Mouse (Mus musculus) cerebellum, adult 2 months (tissue): ENCODE data around the gene Msi2. TPM values are rescaled to one million over a fixed set of nuclear protein-coding genes. Genes with fewer than 3 reads are reported as not detected.
A peak's percentile ranks its signal among the peaks of the same experiment; 100 is the strongest.

ENCODE experiments used
- DNase-seq, 2 experiments: peaks; one replicate each; pipeline ENCODE4 v3.0.0; 2021
- H3K27ac ChIP-seq: fragments of 200-500 bp; 2 replicates; pipeline ENCODE4 v1.5.1; 2012; ENCODE audit warnings: low read length, control low read depth, inconsistent platforms; ENCODE audit not compliant: insufficient read depth
- H3K27me3 ChIP-seq: fragments of 200-500 bp; 2 replicates; pipeline ENCODE4 v1.6.1; 2012; ENCODE audit warnings: inconsistent platforms, mild to moderate bottlenecking, low read length, moderate library complexity; ENCODE audit not compliant: control insufficient read depth, insufficient read depth
- H3K4me1 ChIP-seq: fragments of 200-500 bp; 2 replicates; pipeline ENCODE4 v1.6.1; 2011; ENCODE audit warnings: low read length; ENCODE audit not compliant: control insufficient read depth, insufficient read depth
- H3K4me3 ChIP-seq: fragments of 200-500 bp; replicated peaks from 2 replicates; pipeline ENCODE3; 2011; ENCODE audit warnings: mild to moderate bottlenecking, low read depth, low read length, control low read depth; ENCODE audit not compliant: insufficient read depth
- CTCF ChIP-seq: fragments of 200-500 bp; IDR thresholded peaks from 2 replicates; pipeline ENCODE4 v1.5.1; 2011; ENCODE audit warnings: low read depth, mild to moderate bottlenecking, control low read depth, low read length, moderate library complexity, borderline replicate concordance; ENCODE audit not compliant: insufficient read depth
- POLR2A ChIP-seq: fragments of 200-500 bp; IDR thresholded peaks from 2 replicates; pipeline ENCODE4 v1.6.1; 2011; ENCODE audit warnings: low read length, control low read depth, borderline replicate concordance; ENCODE audit not compliant: insufficient read depth
- WGBS: fragments of 180-500 bp; shearing (Covaris S2); methylation state at CpG from one replicate; pipeline ENCODE4 v1.1.7; 2018; 5-methylcytosine and 5-hydroxymethylcytosine counted together
- polyA plus RNA-seq: library from polyadenylated mRNA; depleted of rRNA; stranded (reverse); fragments of >200 nt; gene quantifications from 2 replicates; pipeline ENCODE4 v1.2.3, GENCODE M21; 2012

Msi2 gene
- polyA plus RNA-seq, 1 experiment, result 87.3 TPM

DNA sequence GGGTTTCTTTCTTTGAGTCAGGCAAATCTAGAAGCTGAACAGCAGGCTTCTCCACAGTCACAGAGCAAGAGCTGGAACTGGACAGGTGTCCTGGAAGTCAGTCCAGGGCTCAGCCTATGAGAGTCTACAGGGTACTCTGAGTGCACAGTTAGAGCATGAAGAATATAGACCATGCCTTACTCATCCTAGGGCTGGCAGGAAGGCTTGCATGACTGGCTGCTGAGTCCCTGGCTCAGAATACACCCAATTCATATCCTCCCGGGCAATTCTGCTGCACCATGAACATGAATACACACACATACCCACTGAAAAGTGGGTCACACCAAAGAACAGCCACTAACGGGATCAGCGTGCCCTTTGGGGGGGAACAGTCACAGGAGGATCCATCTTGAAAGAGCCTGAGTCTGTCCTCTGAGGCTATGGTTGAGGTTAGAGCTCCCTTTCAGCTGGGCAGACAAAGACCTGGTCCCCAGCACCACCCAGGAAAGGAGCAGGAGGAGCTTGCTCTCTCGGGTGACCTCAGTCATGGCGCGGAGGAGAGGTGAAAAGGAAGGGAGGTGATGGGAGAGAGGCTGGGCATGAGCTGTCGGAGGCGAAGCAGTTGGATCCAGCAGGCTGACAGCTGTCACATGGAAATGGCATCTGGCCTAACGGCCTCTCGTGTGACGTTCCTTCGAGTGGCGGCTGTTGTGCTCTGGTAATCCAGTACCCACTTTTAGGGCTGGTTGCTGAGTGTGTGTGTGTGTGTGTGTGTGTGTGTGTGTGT, 230.0 kb downstream of the Msi2 start:
- 56% methylated on average over 13 of the region's 13 CpGs for WGBS
- Histone ChIP-seq H3K4me3 (no peak overlapping the region), H3K27me3 (no peaks in the 10 kb centered on the region), H3K4me1 (peaks cover 26% of the 10 kb centered on the region), H3K27ac (peak overlapping the region; percentile 43)
- TF ChIP-seq POLR2A (no peak), CTCF (no peak)
- peak; percentile 46 to 65 for DNase-seq

DNA sequence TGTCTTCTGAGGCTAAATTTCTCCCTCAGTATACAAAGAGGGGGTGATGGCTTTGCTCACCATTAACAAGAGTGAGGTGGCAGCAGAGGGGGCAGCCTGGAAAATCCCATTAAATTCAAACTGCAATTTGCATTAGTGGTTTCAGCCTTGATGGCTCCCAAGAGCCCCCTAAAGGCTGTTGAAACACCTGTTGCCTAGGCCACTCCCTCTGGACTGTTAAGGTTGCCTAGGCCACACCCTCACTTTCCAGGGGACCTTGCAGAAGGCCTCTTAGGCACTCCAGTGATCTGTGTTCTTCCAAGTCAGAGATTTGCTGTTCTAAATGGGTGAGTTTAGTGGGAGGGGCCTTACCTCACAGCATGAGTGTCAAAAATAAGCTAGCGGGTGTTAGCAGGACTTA, 232.3 kb downstream of the Msi2 start:
- DNase-seq, result no peak
- Histone ChIP-seq H3K4me1 (peaks cover 45% of the 10 kb centered on the region), H3K27me3 (no peaks in the 10 kb centered on the region), H3K4me3 (no peak overlapping the region), H3K27ac (no peak overlapping the region)
- TF ChIP-seq CTCF, result no peak
- TF ChIP-seq POLR2A, result no peak
- WGBS, result 89% methylated on average over 1 of the region's 1 CpGs

GRCm38 (mm10) chr11:88485088-88485487, 233.2 kb downstream of the Msi2 start:
- Histone ChIP-seq H3K27me3 (no peaks in the 10 kb centered on the region), H3K27ac (no peak overlapping the region), H3K4me3 (no peak overlapping the region), H3K4me1 (peaks cover 49% of the 10 kb centered on the region)
- TF ChIP-seq CTCF (no peak), POLR2A (no peak)
- DNase-seq, result no peak
- WGBS, result 74% methylated on average over 4 of the region's 4 CpGs

GRCm38 (mm10) chr11:88484047-88484446, 234.3 kb downstream of the Msi2 start:
- Histone ChIP-seq H3K4me1 (peaks cover 42% of the 10 kb centered on the region), H3K27ac (no peak overlapping the region), H3K27me3 (no peaks in the 10 kb centered on the region), H3K4me3 (no peak overlapping the region)
- WGBS, result 83% methylated on average over 3 of the region's 3 CpGs
- TF ChIP-seq CTCF (no peak), POLR2A (no peak)
- no peak for DNase-seq

- 84% methylated on average over 11 of the region's 11 CpGs for WGBS
- TF ChIP-seq POLR2A, result no peak
- TF ChIP-seq CTCF, result no peak
- no peak overlapping the region for H3K27ac ChIP-seq
- H3K4me3 ChIP-seq, result no peak overlapping the region
- peaks cover 31% of the 10 kb centered on the region for H3K4me1 ChIP-seq
- H3K27me3 ChIP-seq, result no peaks in the 10 kb centered on the region
- no peak for DNase-seq
Observed at GRCm38 (mm10) chr11:88482636-88483035, 235.7 kb downstream of the Msi2 start.

DNA sequence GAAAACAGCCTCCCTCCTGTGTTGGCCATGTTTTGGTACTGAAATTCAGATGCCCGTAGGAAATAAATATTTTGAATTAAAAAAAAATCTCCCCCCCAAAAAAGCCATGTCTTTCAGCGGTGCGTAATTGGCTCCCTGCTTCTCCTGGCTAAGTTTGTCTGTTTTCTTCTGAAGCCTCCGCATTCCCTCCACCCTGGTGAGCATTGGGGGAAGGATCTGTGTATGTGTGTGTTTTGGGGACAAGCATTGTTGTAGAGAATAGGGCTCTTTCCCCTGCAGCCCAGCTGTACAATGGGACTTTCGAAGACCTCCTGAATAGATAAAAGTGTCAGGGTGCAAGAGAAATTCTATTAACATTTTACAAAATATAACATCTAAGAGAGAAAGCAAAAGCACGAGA, 236.1 kb downstream of the Msi2 start:
- no peak for DNase-seq
- peaks cover 31% of the 10 kb centered on the region for H3K4me1 ChIP-seq
- H3K4me3 ChIP-seq, result no peak overlapping the region
- H3K27ac ChIP-seq, result no peak overlapping the region
- H3K27me3 ChIP-seq, result no peaks in the 10 kb centered on the region
- TF ChIP-seq CTCF, result no peak
- no peak for TF ChIP-seq POLR2A
- WGBS, result 30% methylated on average over 6 of the region's 6 CpGs

- peaks cover 31% of the 10 kb centered on the region for H3K4me1 ChIP-seq
Observed at GRCm38 (mm10) chr11:88481602-88482161, 236.6 kb downstream of the Msi2 start.

DNA sequence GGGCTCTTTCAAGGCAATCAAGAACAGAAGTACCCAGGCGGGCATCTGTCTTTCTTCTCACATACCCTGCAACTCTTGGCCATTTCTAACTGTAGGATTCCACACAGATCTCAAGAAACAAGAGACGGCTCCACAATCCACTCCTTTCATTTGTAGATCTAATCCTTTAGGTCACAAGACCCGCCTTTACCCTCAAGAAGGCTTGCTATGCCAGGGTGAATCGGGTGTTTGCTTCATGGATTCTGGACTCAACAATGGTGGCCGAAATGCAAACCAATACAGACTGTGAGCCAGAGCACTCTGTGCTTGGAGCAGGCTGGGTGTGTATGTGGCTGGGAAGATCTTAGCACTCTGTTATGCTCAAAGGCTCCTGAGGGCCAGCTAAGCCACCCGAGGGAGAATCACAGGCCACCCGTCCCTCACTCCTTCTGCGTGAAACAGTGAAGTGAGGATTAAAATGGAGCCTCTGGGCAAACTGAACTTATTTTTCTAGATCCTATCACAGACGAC, 237.2 kb downstream of the Msi2 start:
- Histone ChIP-seq H3K27ac (no peak overlapping the region), H3K4me1 (peaks cover 31% of the 10 kb centered on the region), H3K4me3 (no peak overlapping the region), H3K27me3 (no peaks in the 10 kb centered on the region)
- TF ChIP-seq POLR2A, result no peak
- no peak for TF ChIP-seq CTCF
- no peak for DNase-seq
- WGBS, result 73% methylated on average over 9 of the region's 9 CpGs

More at GRCm38 (mm10) chr11:88481602-88482161, 236.6 kb downstream of the Msi2 start:
- WGBS, result 8% methylated on average over 7 of the region's 7 CpGs
- H3K4me3 ChIP-seq, result no peak overlapping the region
- peak; percentile 74 to 78 for DNase-seq
- TF ChIP-seq POLR2A (no peak), CTCF (no peak)
- H3K27me3 ChIP-seq, result no peaks in the 10 kb centered on the region
- H3K27ac ChIP-seq, result no peak overlapping the region; the same call in 1 of the 2 replicates
